Mouse (Mus musculus) cerebellum, postnatal 10 days (tissue): ENCODE data around the gene Anxa6.
A peak's percentile ranks its signal among the peaks of the same experiment; 100 is the strongest.
"Not testable (repeated sequence)": the region's sequence is repeated elsewhere in the genome, so short reads cannot be mapped to it uniquely, and the experiment has no call there.

Experiments
- DNase-seq, 2 experiments: peaks; one replicate each; pipeline ENCODE4 v3.0.0; 2021; ENCODE audit warnings: mixed read lengths in 2 of 2

The Anxa6 gene

DNA sequence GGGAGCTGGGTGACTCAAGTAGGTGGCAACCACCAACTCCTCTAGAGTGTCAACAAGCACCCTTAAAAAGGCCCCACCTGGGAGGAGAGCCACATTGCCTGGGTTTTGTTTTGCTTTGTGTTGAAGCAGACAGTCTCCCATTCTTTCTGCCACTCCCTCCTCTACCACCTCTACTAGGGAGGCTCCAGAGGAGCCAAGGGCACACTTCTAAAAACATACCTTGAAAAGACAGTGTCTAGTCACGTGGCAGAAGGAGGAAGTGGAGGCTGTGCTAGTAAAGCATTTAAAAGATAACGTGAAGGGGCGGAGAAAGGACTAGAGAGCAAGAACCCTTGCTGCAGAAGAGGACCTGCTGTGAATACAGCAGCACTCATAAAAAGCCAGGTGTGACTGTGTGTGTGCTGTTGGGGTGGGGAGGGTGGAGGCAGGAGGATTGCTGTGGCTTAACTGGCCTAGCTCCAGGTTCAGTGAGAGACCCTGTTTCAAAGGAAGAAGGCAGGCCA is 74.6 kb downstream of the Anxa6 start:
- DNase-seq: no peak

DNA sequence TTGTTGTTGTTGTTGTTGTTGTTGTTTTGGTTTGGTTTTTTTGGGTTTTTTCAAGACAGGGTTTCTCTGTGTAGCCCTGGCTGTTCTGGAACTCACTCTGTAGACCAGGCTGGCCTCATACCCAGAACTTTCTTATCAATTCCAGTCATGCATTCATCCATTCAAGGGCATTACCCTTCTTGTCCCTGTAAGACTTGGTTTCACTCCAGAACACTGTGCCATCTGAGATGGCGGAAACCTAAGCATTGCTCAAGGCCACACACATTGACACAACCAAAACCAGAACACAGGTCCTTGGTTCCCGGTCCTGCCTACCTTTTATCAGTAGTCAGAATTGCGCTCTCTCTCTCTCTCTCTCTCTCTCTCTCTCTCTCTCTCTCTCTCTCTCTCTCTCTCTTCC is 75.5 kb downstream of the Anxa6 start:
- DNase-seq: not testable (repeated sequence)

GRCm38 (mm10) chr11:54956912-54957311 is 76.3 kb downstream of the Anxa6 start:
- no peak for DNase-seq

DNA sequence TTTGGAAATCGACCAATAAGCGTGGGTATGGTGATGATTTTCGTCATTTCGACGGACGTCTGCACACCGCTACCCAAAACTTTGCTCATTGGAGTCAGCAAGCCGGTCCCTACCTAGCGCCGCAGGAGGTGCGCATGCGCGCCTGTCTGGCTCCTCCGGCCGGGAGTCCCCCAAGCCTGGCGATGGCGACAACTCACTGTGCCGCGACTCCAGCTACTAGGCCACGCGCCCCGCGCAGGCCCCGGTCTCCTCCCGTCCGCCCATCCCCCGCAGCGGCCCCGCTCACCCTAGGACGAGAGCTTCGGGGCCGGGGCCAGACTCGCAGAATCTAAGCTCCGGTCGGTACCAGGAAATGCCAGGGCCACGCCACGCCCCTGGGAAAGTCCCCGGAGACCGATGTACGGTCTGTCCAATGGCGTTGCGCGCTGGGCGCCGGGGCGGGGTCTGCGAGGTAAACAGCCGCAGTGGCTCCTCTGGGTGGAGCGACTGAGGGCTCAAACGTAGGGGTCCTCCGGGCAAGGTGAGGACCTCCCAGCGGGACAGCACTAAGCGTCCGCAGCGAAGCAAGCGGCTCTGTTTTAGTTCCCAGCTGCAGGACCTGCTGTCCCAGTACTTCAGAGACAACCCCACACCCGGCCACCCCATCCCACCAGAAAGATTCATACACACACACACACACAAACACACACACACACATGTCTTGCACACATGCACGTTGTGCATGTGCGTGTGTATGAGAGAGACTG is 77.3 kb downstream of the Anxa6 start:
- DNase-seq: peak; percentile 99

DNA sequence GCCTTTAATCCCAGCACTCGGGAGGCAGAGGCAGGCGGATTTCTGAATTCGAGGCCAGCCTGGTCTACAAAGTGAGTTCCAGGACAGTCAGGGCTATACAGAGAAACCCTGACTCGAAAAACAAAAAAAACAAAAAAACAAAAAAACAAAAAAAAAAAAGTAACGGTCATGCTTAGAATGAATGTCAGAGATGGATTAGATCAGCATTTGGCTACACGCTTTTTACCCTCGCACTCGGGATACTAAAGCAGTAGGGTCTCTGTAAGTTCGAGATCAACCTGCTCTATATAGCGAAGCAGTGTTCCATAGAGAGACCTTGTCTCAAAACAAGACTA is 77.9 kb downstream of the Anxa6 start:
- DNase-seq: not testable (repeated sequence)

DNA sequence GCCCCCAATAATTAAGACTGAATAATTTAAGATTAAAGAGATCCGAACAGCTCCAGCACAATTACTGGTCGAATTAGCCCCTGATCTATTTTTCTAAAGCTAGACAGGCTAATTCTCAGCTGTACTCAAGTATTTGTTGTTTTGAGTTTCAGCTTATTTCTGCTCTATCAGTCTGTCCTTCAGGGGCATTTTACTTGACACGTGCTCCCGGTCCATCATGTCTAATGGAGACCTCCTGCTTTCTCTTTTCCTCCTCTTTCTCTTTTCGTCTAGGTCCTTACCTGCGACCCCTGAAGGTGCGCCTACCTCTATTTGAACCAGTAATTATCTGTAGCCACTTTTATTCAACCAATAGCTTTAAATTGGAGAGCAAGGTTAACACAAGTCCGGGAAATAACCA is 78.5 kb downstream of the Anxa6 start:
- no peak for DNase-seq

GRCm38 (mm10) chr11:54953993-54954446 is 79.2 kb downstream of the Anxa6 start:
- no peak for DNase-seq

DNA sequence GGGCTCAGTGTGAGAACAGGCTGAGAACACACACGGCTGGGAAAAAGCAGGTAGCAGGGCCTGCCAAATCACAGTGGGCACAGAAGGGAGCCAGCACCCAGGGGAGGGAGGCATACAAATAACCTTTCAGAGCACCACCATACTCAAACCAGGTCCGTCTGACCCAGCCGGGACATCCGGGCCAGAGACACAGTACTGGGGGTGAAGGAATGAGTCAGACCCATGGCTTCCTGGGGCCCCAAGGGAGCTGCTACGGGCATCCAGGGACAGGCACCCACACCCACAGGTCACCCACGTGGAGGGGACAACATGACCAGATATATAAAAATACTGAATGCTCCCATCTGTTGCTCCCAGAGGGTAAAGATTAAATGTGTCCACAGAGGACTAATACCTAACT is 80.6 kb downstream of the Anxa6 start:
- peak in 1 of 2 experiments; percentile 38 for DNase-seq

DNA sequence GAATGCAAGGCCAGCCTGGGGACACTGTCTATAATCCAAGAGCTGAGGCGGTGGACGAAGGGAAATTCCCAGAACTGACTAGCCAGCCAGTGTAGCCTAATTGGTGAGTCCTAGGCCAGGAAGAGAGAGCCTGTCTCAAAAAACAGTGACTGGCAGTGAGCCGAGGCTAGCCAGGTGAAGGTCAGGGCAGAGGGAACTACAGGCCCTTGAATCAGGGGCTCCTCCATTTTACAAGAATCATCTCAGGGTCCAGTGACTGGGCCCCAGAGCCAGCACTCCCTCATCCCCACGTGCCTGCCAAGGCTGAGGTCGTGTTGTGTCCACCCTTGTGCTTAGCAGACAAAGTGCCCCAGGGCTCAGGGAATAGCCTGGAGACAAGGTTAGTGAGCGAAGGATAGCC is 82.6 kb downstream of the Anxa6 start:
- no peak for DNase-seq

- no peak for DNase-seq
Measured at GRCm38 (mm10) chr11:54949717-54950116, 83.5 kb downstream of the Anxa6 start.

DNA sequence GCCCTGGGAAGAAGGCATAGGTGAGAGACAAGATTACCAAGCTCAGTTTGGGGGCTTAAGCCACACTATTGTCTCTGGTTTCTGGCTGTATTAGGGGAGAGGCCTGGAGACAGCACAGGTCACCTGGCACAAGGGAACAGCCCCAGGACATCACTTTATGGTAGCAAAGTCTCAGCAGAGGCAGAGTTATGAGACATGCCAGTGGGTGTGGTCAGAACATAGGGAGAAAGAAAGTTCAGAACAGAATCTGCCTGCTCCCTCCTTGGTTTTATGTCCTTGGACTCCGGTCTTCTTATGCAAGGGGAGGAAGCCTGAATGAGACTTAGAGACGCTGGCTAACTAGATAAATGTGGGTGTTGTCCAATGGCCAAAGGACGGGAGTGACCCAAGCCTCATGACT is 88.5 kb downstream of the Anxa6 start:
- DNase-seq: no peak

- DNase-seq: peak; percentile 58 to 71
Measured at GRCm38 (mm10) chr11:54940056-54940455, 93.2 kb downstream of the Anxa6 start.

GRCm38 (mm10) chr11:54939501-54939900 is 93.7 kb downstream of the Anxa6 start:
- DNase-seq: peak; percentile 33 to 50

GRCm38 (mm10) chr11:54936771-54937140 is 96.5 kb downstream of the Anxa6 start:
- DNase-seq: no peak

DNA sequence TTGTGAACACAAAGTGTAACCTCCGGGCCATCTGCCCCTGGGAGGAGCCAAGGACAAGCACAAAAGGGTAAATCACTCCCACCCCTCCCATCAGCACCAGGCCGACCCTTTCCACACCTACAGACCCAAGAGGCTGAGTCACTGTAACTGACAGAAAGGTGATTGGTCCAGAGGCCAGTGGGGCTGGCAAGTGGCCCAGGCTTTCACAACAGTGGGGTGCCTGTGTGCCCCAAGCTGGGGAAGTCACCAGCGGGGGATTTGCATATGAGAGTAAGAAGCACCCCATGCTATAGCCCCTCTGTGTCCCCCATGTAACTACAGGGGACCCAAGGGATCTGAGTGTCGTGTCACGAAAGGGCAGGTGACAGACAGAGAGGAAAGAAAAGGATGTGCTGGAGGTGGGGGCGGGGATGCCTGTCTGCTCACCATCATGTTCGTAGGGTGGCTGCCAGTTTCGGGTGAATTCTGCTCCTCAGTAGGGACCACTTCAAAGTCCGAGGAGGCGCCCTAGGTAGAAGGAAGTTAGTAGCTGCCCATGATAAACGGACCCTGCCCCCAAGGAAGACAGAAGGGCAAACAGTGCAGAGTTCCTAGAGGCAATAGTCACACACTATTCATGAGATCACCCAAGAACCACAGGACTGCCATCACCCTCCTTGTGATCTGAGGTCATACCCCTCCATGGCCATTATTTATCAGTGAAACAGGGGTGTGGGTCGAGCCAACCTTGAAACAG is 97.0 kb downstream of the Anxa6 start:
- peak; percentile 47 to 48 for DNase-seq

DNA sequence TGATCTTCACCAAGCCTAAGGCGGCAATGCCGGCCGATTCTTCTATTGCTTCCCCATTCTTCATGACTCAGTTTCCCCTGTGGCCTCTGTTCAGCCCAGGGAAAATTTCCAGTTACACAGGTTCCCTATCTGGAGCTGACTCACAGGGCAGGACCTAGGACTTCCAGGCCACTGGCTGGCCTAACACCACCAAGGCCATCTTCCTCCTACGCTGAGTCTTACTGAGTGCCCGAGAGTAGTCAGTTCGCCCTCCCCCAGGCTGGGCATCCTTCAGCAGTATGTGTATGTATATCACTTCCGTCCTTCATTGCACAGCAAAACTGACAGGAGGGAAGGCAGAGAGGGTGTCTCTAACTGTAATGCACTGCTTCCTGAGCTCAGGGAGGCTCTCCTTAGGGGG is 99.0 kb downstream of the Anxa6 start:
- no peak for DNase-seq

GRCm38 (mm10) chr11:54932540-54932939 is 100.7 kb downstream of the Anxa6 start:
- no peak for DNase-seq

DNA sequence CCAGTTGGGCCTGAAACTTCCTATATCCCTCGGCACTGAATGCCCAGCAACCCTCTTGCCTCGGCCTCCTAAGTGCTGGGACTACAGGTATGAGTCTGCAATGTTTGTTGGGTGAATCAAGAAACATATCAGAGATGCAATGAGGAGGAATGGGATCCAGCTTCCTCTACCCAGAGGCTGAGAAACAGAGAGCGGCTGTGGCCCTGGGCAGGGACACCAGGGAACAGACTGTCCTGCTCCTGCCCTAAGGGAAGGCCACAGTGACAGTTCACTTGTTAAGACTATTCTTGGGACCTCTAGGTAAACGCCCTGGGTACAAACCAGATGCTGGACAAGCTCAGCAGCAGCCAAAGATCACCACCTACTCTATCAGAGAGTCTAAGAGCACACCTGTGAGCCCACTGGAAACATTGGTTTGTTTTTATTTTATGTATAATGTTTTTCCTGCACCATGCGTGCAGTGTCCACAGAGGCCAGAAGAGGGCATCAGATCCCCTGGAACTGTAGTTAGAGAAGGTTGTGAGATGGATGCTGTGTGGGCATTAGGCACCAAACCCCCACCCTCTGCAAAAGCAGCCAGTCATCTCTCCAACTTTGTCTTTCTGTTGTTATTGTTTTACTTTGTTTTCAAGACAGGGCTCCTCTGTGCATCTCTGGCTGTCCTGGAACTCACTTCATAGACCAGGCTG is 101.7 kb downstream of the Anxa6 start:
- peak; percentile 75 to 81 for DNase-seq

- peak; percentile 78 to 84 for DNase-seq
Measured at GRCm38 (mm10) chr11:54930318-54930979, 102.8 kb downstream of the Anxa6 start.

DNA sequence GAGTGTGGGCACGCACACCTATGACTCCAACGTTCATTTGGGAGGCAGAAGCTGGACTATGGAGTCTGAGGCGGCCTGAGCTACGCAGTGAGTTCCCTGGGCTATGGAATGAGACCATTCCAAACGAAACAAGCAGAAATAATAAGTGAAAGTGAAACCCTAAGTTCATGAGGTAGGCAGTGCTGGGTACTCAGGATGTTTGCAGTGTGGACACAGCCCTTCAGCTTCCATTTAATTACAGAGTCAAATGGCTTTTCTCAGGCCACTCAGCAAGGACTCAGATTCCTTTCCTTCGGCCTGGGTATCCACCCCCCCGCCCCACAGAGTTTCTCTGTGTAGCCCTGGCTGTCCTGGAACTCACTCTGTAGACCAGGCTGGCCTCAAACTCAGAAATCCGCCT is 103.5 kb downstream of the Anxa6 start:
- no peak for DNase-seq

DNA sequence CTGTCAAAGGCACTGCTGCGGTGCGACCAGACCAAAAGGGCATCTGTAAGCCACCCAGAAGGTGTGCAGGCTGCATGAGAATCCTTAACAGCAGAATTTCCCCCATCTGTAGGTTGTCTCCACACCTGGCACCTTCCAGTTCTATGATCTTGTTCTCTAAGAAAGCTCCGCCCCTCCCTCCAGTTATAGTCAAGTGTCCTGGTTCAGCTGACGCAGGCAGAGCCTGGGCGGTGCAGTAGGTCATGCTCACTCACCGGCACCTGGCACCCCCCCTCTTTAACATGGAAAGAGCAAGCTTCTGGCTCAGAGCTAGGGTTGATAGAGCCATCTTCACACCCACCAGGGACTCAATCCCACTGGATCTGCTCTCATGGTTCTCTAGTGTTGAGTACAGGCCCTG is 104.0 kb downstream of the Anxa6 start:
- no peak for DNase-seq
